Mouse (Mus musculus): Measurements from ENCODE around the gene Gm21985.

DNA sequence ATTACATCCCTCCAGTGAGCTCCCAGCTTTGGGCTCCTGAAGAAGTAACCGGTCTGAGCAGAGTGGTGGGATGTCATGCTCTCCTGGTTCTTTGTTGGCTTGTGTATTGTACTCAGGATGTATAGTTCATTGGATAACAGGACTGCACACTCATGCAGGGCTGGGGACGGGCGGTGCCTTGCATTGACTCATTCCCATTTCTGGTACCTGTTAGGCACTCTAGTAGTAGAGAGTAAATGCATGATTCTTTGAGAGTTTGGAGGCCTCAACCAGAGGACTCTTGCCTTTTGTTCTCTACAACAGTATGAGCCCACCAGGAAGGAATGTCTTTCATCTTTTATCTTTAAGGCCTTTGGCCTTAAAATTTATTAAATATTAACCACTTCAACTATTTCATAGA, 10.8 kb downstream of the Gm21985 start:
- TF ChIP-seq POLR2A (IDR thresholded peaks at IDR 0.05; ENCODE audit: borderline replicate concordance, extremely low read depth, insufficient read depth, insufficient read length, poor library complexity, severe bottlenecking) (no peak), CTCF (IDR thresholded peaks at IDR 0.05; ENCODE audit: borderline replicate concordance, extremely low read depth, insufficient read depth, insufficient read length) (no peak)

Measured in brain, embryonic 14.5 days (tissue).